Mouse (Mus musculus) olfactory bulb, adult 2 months (tissue): ENCODE measurements around the gene Rd3. TPM values are rescaled to one million over a fixed set of nuclear protein-coding genes. Genes with fewer than 3 reads are reported as not detected.

ENCODE experiments used
- H3K27ac ChIP-seq: fragments of 200-500 bp; 2 replicates; pipeline ENCODE4 v1.5.1; 2012; ENCODE audit warnings: low read depth, low read length; ENCODE audit not compliant: insufficient read depth
- H3K4me1 ChIP-seq: fragments of 200-500 bp; 2 replicates; pipeline ENCODE4 v1.6.1; 2012; ENCODE audit warnings: low read length; ENCODE audit not compliant: control insufficient read depth, insufficient read depth
- H3K4me3 ChIP-seq: fragments of 200-500 bp; 2 replicates; pipeline ENCODE4 v1.5.1; 2012; ENCODE audit warnings: mild to moderate bottlenecking, low read depth, low read length, moderate library complexity; ENCODE audit not compliant: insufficient read depth
- CTCF ChIP-seq: fragments of 200-500 bp; IDR thresholded peaks from 2 replicates; pipeline ENCODE4 v1.5.1; 2012; ENCODE audit warnings: low read depth, mild to moderate bottlenecking, low read length, moderate library complexity; ENCODE audit not compliant: insufficient read depth
- POLR2A ChIP-seq: fragments of 200-500 bp; IDR thresholded peaks from 2 replicates; pipeline ENCODE4 v1.6.1; 2012; ENCODE audit warnings: mild to moderate bottlenecking, low read depth, low read length, moderate library complexity; ENCODE audit not compliant: insufficient read depth
- WGBS: fragments of 180-500 bp; shearing (Covaris S2); methylation state at CpG from one replicate; pipeline ENCODE4 v1.1.7; 2018; 5-methylcytosine and 5-hydroxymethylcytosine counted together
- polyA plus RNA-seq: library from polyadenylated mRNA; stranded (reverse); fragments of >200 nt; gene quantifications from 2 replicates; pipeline ENCODE4 v1.2.4, GENCODE M21; 2012; ENCODE audit warnings: low replicate concordance; ENCODE audit not compliant: missing spikeins, insufficient read depth, insufficient read length

Rd3 gene
- polyA plus RNA-seq, 1 experiment: not detected

GRCm38 (mm10) chr1:191956261-191956660, 20.9 kb upstream of the Rd3 start:
- Histone ChIP-seq H3K4me1 (peaks cover 4% of the 10 kb centered on the region), H3K27ac (no peak overlapping the region), H3K4me3 (no peak overlapping the region)
- TF ChIP-seq POLR2A: no peak
- TF ChIP-seq CTCF: no peak
- WGBS: 96% methylated on average over 3 of the region's 3 CpGs

- no peak for TF ChIP-seq CTCF
- no peak for TF ChIP-seq POLR2A
- Histone ChIP-seq H3K27ac (no peak overlapping the region), H3K4me1 (peaks cover 4% of the 10 kb centered on the region), H3K4me3 (no peak overlapping the region)
- WGBS: 93% methylated on average over 2 of the region's 2 CpGs
These were observed 20.3 kb upstream of the Rd3 start for GRCm38 (mm10) chr1:191956871-191957270.

GRCm38 (mm10) chr1:191957321-191957720, 19.8 kb upstream of the Rd3 start:
- TF ChIP-seq POLR2A (no peak), CTCF (no peak)
- Histone ChIP-seq H3K27ac (no peak overlapping the region), H3K4me3 (no peak overlapping the region), H3K4me1 (peaks cover 4% of the 10 kb centered on the region)
- WGBS: 71% methylated on average over 3 of the region's 3 CpGs

GRCm38 (mm10) chr1:191960946-191961345, 16.2 kb upstream of the Rd3 start:
- Histone ChIP-seq H3K27ac (no peak overlapping the region), H3K4me1 (peaks cover 6% of the 10 kb centered on the region), H3K4me3 (no peak overlapping the region)
- TF ChIP-seq POLR2A: no peak
- TF ChIP-seq CTCF: no peak
- WGBS: 70% methylated on average over 2 of the region's 2 CpGs

GRCm38 (mm10) chr1:191963413-191963812, 13.8 kb upstream of the Rd3 start:
- Histone ChIP-seq H3K4me1 (peaks cover 6% of the 10 kb centered on the region), H3K27ac (no peak overlapping the region), H3K4me3 (no peak overlapping the region)
- WGBS: 43% methylated on average over 3 of the region's 3 CpGs
- TF ChIP-seq POLR2A (no peak), CTCF (no peak)

GRCm38 (mm10) chr1:191963948-191964772, 13.0 kb upstream of the Rd3 start:
- Histone ChIP-seq H3K4me1 (peaks cover 6% of the 10 kb centered on the region), H3K4me3 (no peak overlapping the region), H3K27ac (no peak overlapping the region)
- WGBS: 29% methylated on average over 8 of the region's 8 CpGs
- TF ChIP-seq POLR2A (no peak), CTCF (peak; percentile 82)

- Histone ChIP-seq H3K4me1 (peaks cover 6% of the 10 kb centered on the region), H3K4me3 (no peak overlapping the region), H3K27ac (no peak overlapping the region)
- TF ChIP-seq CTCF: peak; percentile 77
- TF ChIP-seq POLR2A: no peak
- 17% methylated on average over 13 of the region's 13 CpGs for WGBS
These were observed 12.2 kb upstream of the Rd3 start for GRCm38 (mm10) chr1:191964773-191965481.

GRCm38 (mm10) chr1:191969939-191970338, 7.2 kb upstream of the Rd3 start:
- H3K4me1 ChIP-seq: peaks cover 4% of the 10 kb centered on the region; the same call in 1 of the 2 replicates
- TF ChIP-seq CTCF (no peak), POLR2A (no peak)
- H3K27ac ChIP-seq: no peak overlapping the region
- 75% methylated on average over 5 of the region's 5 CpGs for WGBS
- H3K4me3 ChIP-seq: no peak overlapping the region

GRCm38 (mm10) chr1:191974509-191975405, 2.4 kb upstream of the Rd3 start:
- Histone ChIP-seq H3K4me3 (no peak overlapping the region), H3K27ac (no peak overlapping the region), H3K4me1 (peaks cover 33% of the 10 kb centered on the region)
- TF ChIP-seq CTCF: no peak
- no peak for TF ChIP-seq POLR2A
- WGBS: 52% methylated on average over 13 of the region's 13 CpGs
